Mouse (Mus musculus): Measurements from ENCODE around the gene Kcns3. TPM values are rescaled to one million over a fixed set of nuclear protein-coding genes. Genes with fewer than 3 reads are reported as not detected.

Kcns3 gene
- polyA plus RNA-seq, 1 experiment from 2014 or later = 0.50 TPM

Other genes with a start within 250 kb of the Kcns3 start
- gene Msgn1, start 57.9 kb upstream of the Kcns3 start, polyA plus RNA-seq (2014; fragmentation: Nextera tagmentation; extraction: Ambion mirVana) = not detected in 2 replicates
- gene Gen1, start 114.7 kb upstream of the Kcns3 start, polyA plus RNA-seq (2014; fragmentation: Nextera tagmentation; extraction: Ambion mirVana) = 8.8 and 17.8 TPM in 2 replicates
- gene Smc6, start 114.8 kb upstream of the Kcns3 start, polyA plus RNA-seq (2014; fragmentation: Nextera tagmentation; extraction: Ambion mirVana) = 87.6 and 111 TPM in 2 replicates